Mouse (Mus musculus) lung, adult 2 months (tissue): ENCODE measurements around the gene Coq5.

ENCODE experiments used
- CTCF ChIP-seq: fragments of 200-500 bp; IDR thresholded peaks from 2 replicates; pipeline ENCODE4 v1.5.1; 2011; ENCODE audit warnings: mild to moderate bottlenecking, low read length, control low read depth; ENCODE audit not compliant: insufficient read depth
- POLR2A ChIP-seq: fragments of 200-500 bp; IDR thresholded peaks from 2 replicates; pipeline ENCODE4 v1.6.1; 2011; ENCODE audit warnings: low read depth, mild to moderate bottlenecking, control low read depth, low read length, borderline replicate concordance; ENCODE audit errors: extremely low read depth

DNA sequence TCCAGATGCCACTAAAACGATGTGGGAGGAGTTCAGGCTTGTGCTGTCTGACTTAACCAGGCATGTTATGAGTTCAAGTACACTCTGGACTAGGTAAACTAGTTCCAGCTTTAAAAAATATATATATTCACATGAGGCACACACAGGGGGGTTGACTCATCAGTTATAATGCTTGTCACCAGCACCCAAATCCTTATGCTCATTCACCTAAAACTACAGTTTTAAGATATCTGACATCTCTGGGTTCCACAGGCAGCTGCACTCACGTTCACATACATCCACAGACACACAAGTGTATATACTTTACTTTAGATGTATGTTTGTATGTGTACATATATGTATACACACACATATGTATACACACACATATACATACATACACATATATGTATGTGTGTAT, 681 bp upstream of the Coq5 start:
- TF ChIP-seq CTCF, result no peak
- no peak for TF ChIP-seq POLR2A
